Mouse (Mus musculus) limb, embryonic 10.5 days (tissue): ENCODE results near the gene Actl6a. TPM values are rescaled to one million over a fixed set of nuclear protein-coding genes. Genes with fewer than 3 reads are reported as not detected.
"Not testable (repeated sequence)": the region's sequence is repeated elsewhere in the genome, so short reads cannot be mapped to it uniquely, and the experiment has no call there.

Experiments
- DNase-seq: peaks from one replicate; pipeline ENCODE4 v3.0.0-alpha.2; 2017; ENCODE audit warnings: low spot score
- H3K27ac ChIP-seq: fragments of 300-500 bp; sonication (generic); 2 replicates; pipeline ENCODE4 v1.5.1; 2016; ENCODE audit warnings: mild to moderate bottlenecking
- H3K27me3 ChIP-seq: fragments of 300-500 bp; sonication (generic); 2 replicates; pipeline ENCODE4 v1.6.1; 2016; ENCODE audit warnings: low read depth, mild to moderate bottlenecking; ENCODE audit not compliant: poor library complexity, severe bottlenecking
- H3K36me3 ChIP-seq: fragments of 300-500 bp; sonication (generic); 2 replicates; pipeline ENCODE4 v1.6.1; 2016; ENCODE audit warnings: mild to moderate bottlenecking, moderate library complexity
- H3K4me1 ChIP-seq: fragments of 300-500 bp; sonication (generic); 2 replicates; pipeline ENCODE4 v1.6.1; 2016
- H3K4me3 ChIP-seq: fragments of 300-500 bp; sonication (generic); 2 replicates; pipeline ENCODE4 v1.5.1; 2016; ENCODE audit warnings: mild to moderate bottlenecking, moderate library complexity
- H3K9me3 ChIP-seq: fragments of 300-500 bp; sonication (generic); replicated peaks from 2 replicates; pipeline ENCODE4 v1.6.1; 2016; ENCODE audit warnings: mild to moderate bottlenecking
- WGBS: fragments of 180-500 bp; shearing (Covaris S2); methylation state at CpG from one replicate; pipeline ENCODE4 v1.1.7; 2016; 5-methylcytosine and 5-hydroxymethylcytosine counted together
- polyA plus RNA-seq: library from polyadenylated mRNA; unstranded; fragments of >200 nt; fragmentation: Nextera tagmentation; extraction: Ambion mirVana; gene quantifications from 2 replicates; pipeline ENCODE4 v1.2.1, GENCODE M21; 2016

The Actl6a gene
- polyA plus RNA-seq, 1 experiment from 2014 or later, result 278 TPM

DNA sequence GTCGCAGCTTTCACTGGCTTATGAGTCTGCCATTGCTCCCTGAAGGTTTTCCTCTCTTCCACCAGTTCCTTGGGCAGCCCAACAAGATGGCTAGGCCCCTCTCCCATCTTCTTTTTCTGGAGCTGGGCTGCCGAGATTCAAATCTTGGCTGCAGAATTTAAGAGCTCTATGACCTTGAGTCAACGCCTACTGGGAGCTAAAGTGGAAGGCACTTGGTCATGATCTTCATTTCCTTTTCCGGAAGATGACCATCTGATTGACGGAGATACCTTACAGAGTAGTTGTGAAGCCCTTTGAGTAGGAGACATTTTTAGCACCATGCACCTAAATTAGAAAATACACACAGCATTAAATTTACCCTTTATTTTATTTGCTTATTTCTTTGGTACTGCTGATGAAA lies 32.5 kb downstream of the Actl6a start:
- Histone ChIP-seq H3K4me1 (peaks cover 19% of the 10 kb centered on the region), H3K4me3 (no peak overlapping the region), H3K27me3 (no peaks in the 10 kb centered on the region), H3K27ac (no peak overlapping the region), H3K36me3 (peaks cover 55% of the 10 kb centered on the region), H3K9me3 (no peaks in the 10 kb centered on the region)
- DNase-seq, result no peak
- 92% methylated on average over 5 of the region's 5 CpGs for WGBS

DNA sequence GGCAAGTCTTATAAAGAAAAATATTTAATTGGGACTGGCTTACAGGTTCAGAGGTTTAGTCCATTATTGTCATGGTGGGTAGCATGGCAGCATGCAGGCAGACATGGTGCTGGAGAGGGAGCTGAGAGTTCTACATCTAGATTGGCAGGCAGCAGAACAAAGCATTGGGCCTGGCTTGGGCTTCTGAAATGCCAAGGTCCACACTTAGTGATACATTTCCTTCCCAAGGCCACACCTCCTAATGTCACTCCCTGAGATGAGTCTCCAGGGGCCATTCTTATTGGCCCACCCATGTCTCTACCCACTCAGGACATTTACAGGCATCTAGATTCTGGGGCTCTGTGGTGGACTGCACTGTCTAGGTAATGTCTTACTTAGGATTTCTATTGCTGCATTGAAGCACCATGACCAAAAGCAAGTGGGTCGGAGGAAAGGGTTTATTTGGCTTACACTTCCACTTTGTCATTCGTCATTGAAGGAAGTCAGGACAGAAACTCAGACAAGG lies 36.2 kb downstream of the Actl6a start:
- WGBS, result 84% methylated on average over 2 of the region's 2 CpGs
- peaks cover 83% of the 10 kb centered on the region for H3K36me3 ChIP-seq
- H3K27me3 ChIP-seq, result no peaks in the 10 kb centered on the region
- no peak overlapping the region for H3K27ac ChIP-seq
- no peak overlapping the region for H3K4me3 ChIP-seq
- peaks cover 12% of the 10 kb centered on the region for H3K4me1 ChIP-seq
- no peaks in the 10 kb centered on the region for H3K9me3 ChIP-seq
- no peak for DNase-seq

DNA sequence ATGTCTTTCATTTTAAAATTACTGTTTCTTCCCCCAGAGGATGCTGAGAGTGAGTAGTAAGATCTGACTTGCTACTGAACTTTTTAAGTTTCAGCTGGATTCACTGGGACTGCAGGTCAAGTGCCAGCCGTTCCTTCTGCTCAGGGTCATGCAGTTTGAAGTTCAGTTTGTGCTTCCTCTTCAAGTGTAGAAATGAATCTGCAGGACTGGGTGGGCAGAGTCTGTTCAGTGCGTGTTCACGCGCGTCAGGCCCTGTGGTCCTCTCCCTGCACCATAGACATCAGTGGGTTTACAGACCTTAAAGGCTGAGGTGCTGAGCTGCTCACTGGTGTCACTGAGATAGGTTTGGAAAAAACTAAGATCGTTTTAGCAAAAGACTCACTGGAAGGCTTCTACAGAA lies 38.9 kb downstream of the Actl6a start:
- peaks cover 97% of the 10 kb centered on the region for H3K36me3 ChIP-seq
- H3K9me3 ChIP-seq, result no peaks in the 10 kb centered on the region
- no peaks in the 10 kb centered on the region for H3K27me3 ChIP-seq
- no peak overlapping the region for H3K27ac ChIP-seq
- WGBS, result 92% methylated on average over 6 of the region's 6 CpGs
- no peaks in the 10 kb centered on the region for H3K4me1 ChIP-seq
- no peak overlapping the region for H3K4me3 ChIP-seq
- peak; percentile 19 for DNase-seq

DNA sequence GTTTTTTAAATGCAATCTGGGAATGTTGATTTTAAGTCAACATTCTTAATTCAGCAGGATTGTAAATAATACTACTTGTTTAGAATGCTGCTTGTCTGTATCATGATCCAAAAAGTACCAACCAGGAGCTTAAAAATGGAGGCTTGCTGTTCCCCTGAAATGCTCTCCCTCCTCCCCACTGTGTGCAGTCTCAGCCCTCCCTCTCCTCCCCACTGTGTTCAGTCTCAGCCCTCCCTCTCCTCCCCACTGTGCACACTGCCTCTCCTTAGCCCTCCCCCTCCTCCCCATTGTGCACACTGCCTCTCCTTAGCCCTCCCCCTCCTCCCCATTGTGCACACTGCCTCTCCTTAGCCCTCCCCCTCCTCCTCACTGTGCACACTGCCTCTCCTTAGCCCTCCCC lies 39.3 kb downstream of the Actl6a start:
- H3K4me3 ChIP-seq, H3K9me3 ChIP-seq, DNase-seq, H3K27ac ChIP-seq, H3K27me3 ChIP-seq, H3K4me1 ChIP-seq: not testable (repeated sequence)
- H3K36me3 ChIP-seq, result peaks cover 97% of the 10 kb centered on the region

DNA sequence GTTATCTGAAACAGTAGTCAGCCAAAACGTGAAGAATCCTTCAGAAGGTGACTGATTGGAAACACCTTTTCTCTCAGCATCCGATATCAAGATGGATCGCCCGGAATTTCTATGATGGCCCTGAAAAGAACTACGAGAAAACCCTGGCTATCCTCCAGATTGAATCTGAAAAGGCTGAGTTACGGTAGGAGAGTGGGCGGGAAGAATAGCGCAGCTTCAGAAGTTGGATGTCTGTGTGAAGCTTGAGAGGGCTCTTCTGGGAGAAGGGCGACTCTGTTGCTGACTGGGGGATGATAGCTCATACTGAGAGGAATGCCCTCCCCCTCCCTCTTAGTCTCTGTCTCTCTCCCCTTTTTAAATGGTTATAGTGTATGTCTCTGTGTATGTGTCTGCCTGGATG lies 42.3 kb downstream of the Actl6a start:
- Histone ChIP-seq H3K4me1 (no peaks in the 10 kb centered on the region), H3K36me3 (peaks cover 97% of the 10 kb centered on the region), H3K27ac (no peak overlapping the region), H3K9me3 (no peaks in the 10 kb centered on the region), H3K4me3 (no peak overlapping the region), H3K27me3 (no peaks in the 10 kb centered on the region)
- WGBS, result 91% methylated on average over 9 of the region's 9 CpGs
- no peak for DNase-seq

DNA sequence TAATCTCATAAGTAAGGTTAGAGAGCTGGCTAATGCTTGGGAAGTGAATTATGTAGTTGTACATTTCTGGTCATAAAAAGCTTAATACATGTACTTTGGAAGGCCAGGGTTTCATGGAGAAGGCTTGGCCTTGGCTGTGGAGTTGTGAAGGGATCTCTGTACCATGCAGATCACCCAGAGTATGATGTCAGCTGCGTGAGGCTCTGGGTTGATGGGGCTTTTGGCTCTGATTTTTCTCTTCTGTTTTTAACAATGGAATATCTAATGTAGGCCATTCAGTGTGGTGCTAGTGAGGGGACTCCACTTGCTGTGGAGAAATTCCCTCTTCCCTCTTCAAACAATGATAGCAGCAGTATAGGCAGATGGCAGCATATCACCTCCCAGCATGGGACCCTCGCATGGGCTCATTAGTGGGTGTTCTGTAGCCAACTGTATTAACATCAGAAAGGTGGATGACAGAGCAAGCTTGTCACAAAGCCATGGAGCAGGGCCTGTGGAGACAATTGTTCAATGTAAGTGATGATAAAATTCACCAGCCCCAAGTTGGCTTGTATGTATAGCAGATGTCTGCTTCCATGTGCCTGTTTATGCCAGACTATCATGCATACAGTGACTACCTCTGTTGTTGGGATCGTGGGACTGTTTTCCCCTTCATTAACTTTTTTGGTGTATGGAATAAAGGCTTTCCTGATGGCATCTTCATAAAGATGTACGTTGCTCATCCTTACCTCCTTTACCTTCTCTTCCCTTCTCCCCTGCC lies 43.9 kb downstream of the Actl6a start:
- Histone ChIP-seq H3K4me3 (no peak overlapping the region), H3K27ac (no peak overlapping the region), H3K4me1 (no peaks in the 10 kb centered on the region), H3K27me3 (no peaks in the 10 kb centered on the region), H3K9me3 (no peaks in the 10 kb centered on the region), H3K36me3 (peaks cover 93% of the 10 kb centered on the region)
- DNase-seq, result no peak
- WGBS, result 90% methylated on average over 4 of the region's 4 CpGs

DNA sequence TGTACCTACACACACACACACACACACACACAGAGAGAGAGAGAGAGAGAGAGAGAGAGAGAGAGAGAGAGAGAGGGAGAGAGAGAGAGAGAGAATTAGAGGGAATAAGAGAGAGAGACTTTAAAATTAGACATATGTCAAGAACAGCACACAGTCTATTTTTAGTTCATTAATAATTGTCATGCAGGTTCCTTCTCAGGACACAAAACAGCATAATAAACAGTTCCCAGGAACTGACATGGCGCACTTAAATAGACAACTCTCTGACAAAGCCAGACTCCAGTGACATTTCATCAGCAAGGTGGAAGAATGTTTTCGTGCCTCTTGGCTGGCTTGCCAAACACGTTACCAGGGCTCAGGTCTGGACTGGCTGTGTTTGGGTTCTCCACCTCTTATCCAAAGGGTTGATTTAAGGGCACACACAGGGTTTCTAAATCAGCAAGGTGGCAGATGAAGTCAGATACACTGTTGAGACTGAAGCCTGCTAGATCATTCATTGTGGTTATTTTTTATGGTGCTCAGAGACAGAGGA lies 48.4 kb downstream of the Actl6a start:
- peaks cover 53% of the 10 kb centered on the region for H3K36me3 ChIP-seq
- DNase-seq, result no peak

DNA sequence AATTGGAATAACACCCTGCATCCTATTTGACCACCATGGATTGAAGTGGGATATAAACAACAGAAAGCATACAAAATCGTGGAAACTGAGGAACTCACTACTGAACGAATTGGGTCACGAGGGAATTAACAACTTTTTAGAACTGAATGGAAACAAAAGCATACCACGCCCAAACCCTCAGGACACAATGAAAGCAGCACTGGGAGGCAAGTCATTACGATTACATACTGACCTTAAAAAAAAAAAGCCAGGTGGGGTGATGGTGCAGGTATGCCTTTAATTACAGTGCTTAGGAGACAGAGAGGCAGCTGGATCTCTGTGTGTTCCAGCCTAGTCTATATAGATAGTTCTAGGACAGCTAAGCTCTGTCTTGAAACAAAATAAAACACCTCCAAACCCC lies 53.1 kb downstream of the Actl6a start:
- no peaks in the 10 kb centered on the region for H3K4me1 ChIP-seq
- H3K27ac ChIP-seq, result no peak overlapping the region
- WGBS, result 77% methylated on average over 5 of the region's 5 CpGs
- no peaks in the 10 kb centered on the region for H3K27me3 ChIP-seq
- DNase-seq, result no peak
- no peak overlapping the region for H3K4me3 ChIP-seq
- peaks cover 7% of the 10 kb centered on the region for H3K36me3 ChIP-seq
- no peaks in the 10 kb centered on the region for H3K9me3 ChIP-seq

More for the DNA sequence above, 48.4 kb downstream of the Actl6a start:
- no peaks in the 10 kb centered on the region for H3K27me3 ChIP-seq
- 95% methylated on average over 3 of the region's 3 CpGs for WGBS
- no peak overlapping the region for H3K27ac ChIP-seq
- no peaks in the 10 kb centered on the region for H3K9me3 ChIP-seq
- H3K4me1 ChIP-seq, result no peaks in the 10 kb centered on the region
- H3K4me3 ChIP-seq, result no peak overlapping the region

DNA sequence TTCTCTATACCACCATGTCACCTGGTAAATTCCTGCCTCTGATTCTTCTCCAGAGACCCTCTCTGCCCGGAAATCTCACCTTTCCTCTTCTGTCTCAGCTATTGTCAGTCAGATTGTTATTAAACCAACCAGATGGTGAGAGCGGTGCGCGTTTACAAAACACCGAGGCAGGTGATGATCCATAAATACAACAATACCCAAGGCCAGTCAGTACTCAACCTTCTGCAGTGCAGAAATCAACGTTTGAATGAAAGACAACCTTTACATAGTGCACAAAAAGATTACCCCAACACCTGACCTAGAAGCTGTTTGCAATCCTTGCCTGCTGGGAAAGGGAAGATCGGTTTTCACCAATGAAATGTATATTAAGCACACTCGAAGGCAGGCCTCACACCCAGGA lies 56.9 kb downstream of the Actl6a start:
- H3K36me3 ChIP-seq, result 0 out of 2 replicates have a peak, but pooled peaks cover under 1% of the 10 kb centered on the region
- no peak overlapping the region for H3K4me3 ChIP-seq
- H3K4me1 ChIP-seq, result no peaks in the 10 kb centered on the region
- no peaks in the 10 kb centered on the region for H3K27me3 ChIP-seq
- WGBS, result 67% methylated on average over 8 of the region's 8 CpGs
- H3K27ac ChIP-seq, result no peak overlapping the region
- no peaks in the 10 kb centered on the region for H3K9me3 ChIP-seq
- DNase-seq, result no peak

DNA sequence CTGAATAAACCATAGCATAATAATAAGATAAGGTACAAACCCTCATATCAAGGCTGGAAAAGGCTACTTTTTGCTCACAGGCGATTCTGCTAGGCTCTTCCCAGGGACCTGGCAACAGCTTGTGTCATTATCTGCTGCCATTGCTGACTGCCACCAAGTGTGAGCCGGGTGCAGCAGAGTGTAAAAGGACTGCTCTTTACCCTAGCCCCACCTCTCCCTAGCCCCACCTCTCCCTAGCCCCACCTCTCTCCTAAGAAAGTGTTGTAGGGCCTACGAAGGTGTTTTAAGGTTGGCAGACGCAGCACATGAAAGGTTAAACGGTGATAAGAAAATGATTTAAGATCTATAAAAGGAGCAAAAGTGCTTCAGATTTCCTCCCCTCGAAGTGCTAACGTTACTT lies 57.8 kb downstream of the Actl6a start:
- no peak for DNase-seq
- H3K27ac ChIP-seq, result no peak overlapping the region

DNA sequence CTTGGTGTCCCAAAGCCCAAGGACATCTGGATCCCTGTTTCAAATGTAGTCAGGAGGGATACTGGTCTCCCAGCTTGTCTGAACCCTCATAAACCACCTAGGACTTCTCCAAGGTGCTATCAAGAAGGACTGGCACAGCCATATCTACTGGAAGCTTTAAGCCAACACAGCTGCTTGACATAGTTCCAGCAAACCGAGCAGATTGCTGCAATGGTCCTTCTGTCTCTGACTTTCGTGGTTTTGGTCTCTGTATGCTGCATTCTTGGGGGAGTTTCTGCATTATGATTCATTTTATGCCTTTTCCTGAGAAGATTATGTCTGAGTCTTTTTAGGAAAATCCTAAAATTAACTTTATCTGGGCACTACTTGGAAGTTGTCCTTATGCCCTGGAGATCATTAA lies 64.7 kb downstream of the Actl6a start:
- DNase-seq, result no peak
- 88% methylated on average over 2 of the region's 2 CpGs for WGBS

More for the DNA sequence above, 57.8 kb downstream of the Actl6a start:
- no peaks in the 10 kb centered on the region for H3K27me3 ChIP-seq
- no peaks in the 10 kb centered on the region for H3K36me3 ChIP-seq
- H3K9me3 ChIP-seq, result no peaks in the 10 kb centered on the region
- H3K4me1 ChIP-seq, result no peaks in the 10 kb centered on the region
- no peak overlapping the region for H3K4me3 ChIP-seq
- 40% methylated on average over 7 of the region's 7 CpGs for WGBS

More for the DNA sequence above, 64.7 kb downstream of the Actl6a start:
- no peak overlapping the region for H3K27ac ChIP-seq
- H3K4me3 ChIP-seq, result no peak overlapping the region
- no peaks in the 10 kb centered on the region for H3K36me3 ChIP-seq
- no peaks in the 10 kb centered on the region for H3K9me3 ChIP-seq
- H3K4me1 ChIP-seq, result no peaks in the 10 kb centered on the region
- no peaks in the 10 kb centered on the region for H3K27me3 ChIP-seq
